Mouse (Mus musculus): Measurements from ENCODE around the gene Unc119b. TPM values are rescaled to one million over a fixed set of nuclear protein-coding genes. Genes with fewer than 3 reads are reported as not detected.

Gene Unc119b
- polyA plus RNA-seq, 1 experiment from 2014 or later, result 17.3 TPM

GRCm38 (mm10) chr5:115127421-115128179 is 7.2 kb downstream of the Unc119b start:
- peaks cover 16% of the 10 kb centered on the region for H3K4me1 ChIP-seq
- WGBS, result 84% methylated on average over 22 of the region's 22 CpGs
- no peaks in the 10 kb centered on the region for H3K27me3 ChIP-seq (replicated peaks)
- ATAC-seq (ENCODE audit: extremely low read depth, insufficient number of reproducible peaks, low FRiP score, low TSS enrichment), result no peak
- H3K27ac ChIP-seq (replicated peaks), result no peak overlapping the region
- H3K4me3 ChIP-seq, result no peak overlapping the region
- no peak overlapping the region for H3K9ac ChIP-seq
- H3K36me3 ChIP-seq, result peaks cover 73% of the 10 kb centered on the region
- no peaks in the 10 kb centered on the region for H3K9me3 ChIP-seq
- H3K4me2 ChIP-seq, result no peak overlapping the region

DNA sequence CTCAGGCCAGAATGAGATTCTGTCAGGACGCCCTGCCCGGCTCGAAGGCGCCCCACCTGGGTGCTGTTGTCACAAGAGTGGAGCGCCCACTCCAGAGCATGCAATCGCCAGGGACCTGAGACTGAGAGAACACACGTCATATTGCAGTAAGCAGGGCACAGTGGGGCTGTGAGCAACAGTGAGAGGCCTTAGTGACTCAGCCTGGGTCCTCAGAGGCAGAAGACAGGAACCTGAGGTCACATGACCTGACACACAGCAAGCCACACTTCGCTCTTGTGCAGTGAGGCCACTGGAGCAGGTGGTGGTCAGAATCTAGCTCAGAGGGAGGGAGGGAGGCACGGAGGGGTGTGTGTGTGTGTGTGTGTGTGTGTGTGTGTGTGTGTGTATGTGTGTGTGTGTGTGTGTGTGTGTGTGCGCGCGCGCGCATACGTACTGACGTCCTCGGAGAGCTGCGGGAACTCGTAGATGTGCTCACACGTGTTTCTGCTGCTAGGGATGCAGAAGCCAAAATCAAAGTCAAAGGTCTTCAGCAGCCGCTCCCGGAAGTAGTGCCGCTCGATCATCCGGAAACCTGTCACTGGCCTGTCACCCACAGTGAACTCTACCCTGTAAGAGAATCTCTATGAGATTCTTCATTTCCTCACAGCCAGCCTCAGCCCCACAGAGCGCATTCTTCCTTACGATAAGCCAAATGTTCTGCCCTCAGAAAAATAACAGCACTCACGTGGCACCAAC is 8.0 kb downstream of the Unc119b start:
- peaks cover 69% of the 10 kb centered on the region for H3K36me3 ChIP-seq
- peaks cover 12% of the 10 kb centered on the region for H3K4me1 ChIP-seq
- no peak overlapping the region for H3K27ac ChIP-seq (replicated peaks)
- no peaks in the 10 kb centered on the region for H3K9me3 ChIP-seq
- H3K27me3 ChIP-seq (replicated peaks), result no peaks in the 10 kb centered on the region
- H3K4me3 ChIP-seq, result no peak overlapping the region
- no peak overlapping the region for H3K4me2 ChIP-seq
- no peak for ATAC-seq (ENCODE audit: extremely low read depth, insufficient number of reproducible peaks, low FRiP score, low TSS enrichment)
- 81% methylated on average over 28 of the region's 28 CpGs for WGBS
- H3K9ac ChIP-seq, result no peak overlapping the region

GRCm38 (mm10) chr5:115125211-115125871 is 9.4 kb downstream of the Unc119b start:
- peaks cover 66% of the 10 kb centered on the region for H3K36me3 ChIP-seq
- H3K9me3 ChIP-seq, result no peaks in the 10 kb centered on the region
- 23% methylated on average over 24 of the region's 24 CpGs for WGBS
- no peak overlapping the region for H3K27ac ChIP-seq (replicated peaks)
- peak overlapping the region; percentile 31; the same call in 1 of the 2 replicates for H3K4me2 ChIP-seq
- ATAC-seq (ENCODE audit: extremely low read depth, insufficient number of reproducible peaks, low FRiP score, low TSS enrichment), result no peak
- H3K4me1 ChIP-seq, result peaks cover 12% of the 10 kb centered on the region
- H3K9ac ChIP-seq, result 0 out of 2 replicates have a peak overlapping the region, but pooled peaks have one; percentile 25
- no peaks in the 10 kb centered on the region for H3K27me3 ChIP-seq (replicated peaks)
- H3K4me3 ChIP-seq, result no peak overlapping the region

DNA sequence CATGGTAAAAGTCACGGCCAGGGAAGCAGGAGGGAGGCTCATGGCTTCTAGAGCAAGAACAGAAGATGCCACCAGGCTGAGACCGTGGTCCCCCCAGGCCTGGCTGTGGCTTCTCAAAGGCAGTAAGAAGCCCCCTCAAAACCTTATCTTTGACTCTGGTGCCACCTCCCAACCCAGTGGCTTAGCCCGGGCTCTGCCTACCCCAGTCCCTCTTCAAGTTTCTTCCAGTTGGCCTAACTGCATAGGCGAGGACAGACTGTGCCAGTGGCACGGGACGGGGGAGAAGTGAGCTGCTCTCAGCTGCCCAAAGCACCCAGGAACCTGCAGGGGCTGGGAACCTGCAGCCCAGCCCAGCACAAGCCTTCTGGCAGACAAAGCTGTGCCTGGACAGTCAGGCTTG is 10.1 kb downstream of the Unc119b start:
- Histone ChIP-seq H3K4me3 (no peak overlapping the region), H3K27ac (replicated peaks) (no peak overlapping the region), H3K4me1 (peaks cover 12% of the 10 kb centered on the region), H3K9ac (no peak overlapping the region), H3K36me3 (peaks cover 59% of the 10 kb centered on the region), H3K4me2 (no peak overlapping the region; the same call in 1 of the 2 replicates), H3K27me3 (replicated peaks) (no peaks in the 10 kb centered on the region), H3K9me3 (no peaks in the 10 kb centered on the region)
- 86% methylated on average over 6 of the region's 6 CpGs for WGBS
- ATAC-seq (ENCODE audit: extremely low read depth, insufficient number of reproducible peaks, low FRiP score, low TSS enrichment), result no peak

- 75% methylated on average over 5 of the region's 5 CpGs for WGBS
- ATAC-seq (ENCODE audit: extremely low read depth, insufficient number of reproducible peaks, low FRiP score, low TSS enrichment), result no peak
- peaks cover 25% of the 10 kb centered on the region for H3K4me1 ChIP-seq
- H3K9ac ChIP-seq, result no peak overlapping the region
- H3K4me2 ChIP-seq, result no peak overlapping the region
- no peak overlapping the region for H3K27ac ChIP-seq (replicated peaks)
- no peaks in the 10 kb centered on the region for H3K9me3 ChIP-seq
- H3K36me3 ChIP-seq, result peaks cover 42% of the 10 kb centered on the region
- H3K4me3 ChIP-seq, result no peak overlapping the region
- H3K27me3 ChIP-seq (replicated peaks), result no peaks in the 10 kb centered on the region
Observed at GRCm38 (mm10) chr5:115120978-115121377, 13.8 kb downstream of the Unc119b start.

DNA sequence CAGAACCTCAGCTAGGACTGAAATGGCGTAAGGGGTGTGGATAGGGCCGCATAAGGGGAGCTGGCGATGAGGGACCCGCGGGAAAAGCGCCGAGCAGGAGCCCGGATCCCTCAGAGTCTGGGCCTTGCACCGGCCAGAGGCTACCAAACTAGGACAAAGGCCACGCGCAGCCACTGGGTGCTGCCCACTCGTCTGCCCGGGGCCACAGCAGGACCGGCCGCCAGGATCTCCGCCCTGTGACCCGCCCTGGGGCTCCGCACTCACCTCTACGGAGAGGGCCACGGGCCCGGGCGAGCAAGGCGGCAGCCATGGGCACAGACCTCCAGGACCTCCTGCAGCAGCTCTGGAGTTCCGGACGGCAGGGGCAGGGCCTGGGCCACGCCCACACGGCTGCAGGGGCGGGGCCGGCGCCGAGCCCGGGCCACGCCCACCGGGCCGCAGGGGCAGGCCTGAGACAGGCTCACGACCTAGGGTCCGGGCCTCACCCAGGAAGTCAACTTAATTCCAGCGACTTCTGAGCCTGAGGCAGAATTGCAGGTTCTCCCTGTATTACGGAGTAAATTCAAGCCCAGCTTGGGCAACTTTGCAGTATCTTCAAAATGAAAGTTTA is 15.7 kb downstream of the Unc119b start, which contains the start of gene Acads:
TSS of gene Acads (minus strand) at position 386 of the 610 bp plus-strand sequence.
- 1% methylated on average over 39 of the region's 39 CpGs for WGBS
- Histone ChIP-seq H3K4me1 (peaks cover 13% of the 10 kb centered on the region), H3K36me3 (peaks cover 46% of the 10 kb centered on the region), H3K27me3 (replicated peaks) (no peaks in the 10 kb centered on the region), H3K9ac (peak within 1 kb of the TSS; percentile 96), H3K4me2 (peak within 1 kb of the TSS; percentile 83), H3K9me3 (no peaks in the 10 kb centered on the region), H3K4me3 (peak within 1 kb of the TSS; percentile 96), H3K27ac (replicated peaks) (peak within 1 kb of the TSS; percentile 74)
- ATAC-seq (ENCODE audit: extremely low read depth, insufficient number of reproducible peaks, low FRiP score, low TSS enrichment), result peak; percentile 83

DNA sequence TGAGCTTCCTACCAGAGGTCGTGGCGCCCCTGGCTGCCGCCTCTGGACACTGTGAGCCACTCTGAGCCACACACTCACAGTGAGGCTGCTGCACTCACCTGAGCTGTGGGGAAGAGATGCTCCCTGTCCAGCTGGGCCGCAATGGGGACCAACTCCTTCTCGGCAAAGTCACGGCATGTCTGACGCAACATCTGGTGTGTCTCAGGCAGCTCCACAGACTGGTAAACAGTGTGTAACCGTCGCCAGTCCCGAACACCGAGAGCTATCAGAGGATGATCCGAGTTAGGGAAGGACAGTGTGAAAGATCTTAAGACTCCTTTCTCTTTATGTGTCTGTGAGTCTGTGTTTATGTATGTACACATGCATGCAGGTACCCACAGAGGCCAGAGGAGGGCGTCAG is 17.3 kb downstream of the Unc119b start:
- Histone ChIP-seq H3K4me2 (no peak overlapping the region), H3K9ac (no peak overlapping the region), H3K9me3 (no peaks in the 10 kb centered on the region), H3K4me1 (peaks cover 13% of the 10 kb centered on the region), H3K27ac (replicated peaks) (no peak overlapping the region), H3K27me3 (replicated peaks) (no peaks in the 10 kb centered on the region), H3K4me3 (no peak overlapping the region), H3K36me3 (peaks cover 52% of the 10 kb centered on the region)
- no peak for ATAC-seq (ENCODE audit: extremely low read depth, insufficient number of reproducible peaks, low FRiP score, low TSS enrichment)
- 88% methylated on average over 13 of the region's 13 CpGs for WGBS

GRCm38 (mm10) chr5:115116426-115116825 is 18.3 kb downstream of the Unc119b start:
- no peak overlapping the region for H3K9ac ChIP-seq
- peaks cover 62% of the 10 kb centered on the region for H3K36me3 ChIP-seq
- no peak for ATAC-seq (ENCODE audit: extremely low read depth, insufficient number of reproducible peaks, low FRiP score, low TSS enrichment)
- H3K4me3 ChIP-seq, result no peak overlapping the region
- H3K27me3 ChIP-seq (replicated peaks), result no peaks in the 10 kb centered on the region
- H3K27ac ChIP-seq (replicated peaks), result no peak overlapping the region
- no peak overlapping the region for H3K4me2 ChIP-seq
- H3K4me1 ChIP-seq, result peaks cover 13% of the 10 kb centered on the region
- no peaks in the 10 kb centered on the region for H3K9me3 ChIP-seq
- WGBS, result 78% methylated on average over 3 of the region's 3 CpGs

GRCm38 (mm10) chr5:115114501-115114900 is 20.3 kb downstream of the Unc119b start:
- Histone ChIP-seq H3K9ac (no peak overlapping the region), H3K9me3 (no peaks in the 10 kb centered on the region), H3K4me1 (peaks cover 12% of the 10 kb centered on the region), H3K4me3 (no peak overlapping the region), H3K36me3 (peaks cover 81% of the 10 kb centered on the region), H3K4me2 (no peak overlapping the region), H3K27ac (replicated peaks) (no peak overlapping the region), H3K27me3 (replicated peaks) (no peaks in the 10 kb centered on the region)
- ATAC-seq (ENCODE audit: extremely low read depth, insufficient number of reproducible peaks, low FRiP score, low TSS enrichment), result no peak
- 87% methylated on average over 8 of the region's 8 CpGs for WGBS

- 93% methylated on average over 12 of the region's 12 CpGs for WGBS
- Histone ChIP-seq H3K36me3 (peaks cover 90% of the 10 kb centered on the region), H3K27me3 (replicated peaks) (no peaks in the 10 kb centered on the region), H3K9me3 (no peaks in the 10 kb centered on the region), H3K27ac (replicated peaks) (no peak overlapping the region), H3K4me3 (no peak overlapping the region), H3K4me1 (peaks cover 4% of the 10 kb centered on the region), H3K4me2 (no peak overlapping the region), H3K9ac (no peak overlapping the region)
- ATAC-seq (ENCODE audit: extremely low read depth, insufficient number of reproducible peaks, low FRiP score, low TSS enrichment), result no peak
Observed at GRCm38 (mm10) chr5:115113244-115113643, 21.5 kb downstream of the Unc119b start.

DNA sequence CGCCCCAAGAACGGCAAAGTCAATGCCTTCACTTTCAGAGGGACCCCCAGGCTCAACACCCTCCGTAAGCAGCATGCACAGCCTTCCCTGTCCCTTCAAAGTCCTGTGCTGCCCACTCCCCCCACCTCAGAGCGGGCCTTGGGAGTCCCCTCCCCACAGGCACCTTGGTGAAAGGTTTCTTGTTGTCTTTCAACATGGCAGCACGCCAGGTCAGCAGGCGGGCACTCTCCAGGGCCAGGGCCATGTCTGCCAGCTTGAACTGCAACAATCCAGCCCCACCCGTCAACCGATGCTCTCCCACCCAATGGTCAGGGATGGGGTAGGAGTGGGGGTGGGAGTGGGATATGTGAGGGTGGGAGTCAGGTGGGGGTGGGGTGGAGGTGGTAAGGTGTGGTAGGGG is 23.6 kb downstream of the Unc119b start:
- Histone ChIP-seq H3K27ac (replicated peaks) (no peak overlapping the region), H3K4me3 (no peak overlapping the region), H3K9ac (no peak overlapping the region), H3K27me3 (replicated peaks) (no peaks in the 10 kb centered on the region), H3K36me3 (peaks cover 90% of the 10 kb centered on the region), H3K4me1 (no peaks in the 10 kb centered on the region), H3K9me3 (no peaks in the 10 kb centered on the region), H3K4me2 (no peak overlapping the region)
- ATAC-seq (ENCODE audit: extremely low read depth, insufficient number of reproducible peaks, low FRiP score, low TSS enrichment), result no peak
- 85% methylated on average over 8 of the region's 8 CpGs for WGBS
